8 mouse cellular contexts compared by ENCODE assay signal in genomic region chr7:45369836-45370474, GRCm38 (mm10). TPM values are rescaled to one million over a fixed set of nuclear protein-coding genes. Genes with fewer than 3 reads are reported as not detected.
DNase-seq lines count a peak whose midpoint lies in the region; ATAC-seq and TF ChIP-seq lines count a peak whose summit lies in the region.

No protein-coding gene starts in this region.

- peaks cover 24% of the 10 kb centered on the region for H3K4me1 ChIP-seq in intestine, embryonic 15.5 days (replicated peaks)
- H3K4me1 ChIP-seq in neural tube, embryonic 15.5 days = peaks cover 49% of the 10 kb centered on the region

- TF ChIP-seq CTCF in gastrocnemius, adult 2 months (IDR thresholded peaks at IDR 0.05) = no peak

- peaks cover 7% of the 10 kb centered on the region; the same call in 1 of the 2 replicates for H3K36me3 ChIP-seq in intestine, embryonic 15.5 days
- H3K36me3 ChIP-seq in neural tube, embryonic 15.5 days = peaks cover 22% of the 10 kb centered on the region

- H3K27ac ChIP-seq in gastrocnemius, adult 2 months = no peak overlapping the region
- no peak overlapping the region for H3K27ac ChIP-seq in intestine, embryonic 15.5 days
- peak overlapping the region; percentile 58 for H3K27ac ChIP-seq in neural tube, embryonic 15.5 days (replicated peaks)

- H3K9ac ChIP-seq in intestine, embryonic 15.5 days = peak overlapping the region; percentile 56
- peak overlapping the region; percentile 64 for H3K9ac ChIP-seq in neural tube, embryonic 15.5 days (replicated peaks)

- H3K27me3 ChIP-seq in intestine, embryonic 15.5 days (replicated peaks) = peaks cover 22% of the 10 kb centered on the region
- peaks cover 7% of the 10 kb centered on the region; the same call in 1 of the 2 replicates for H3K27me3 ChIP-seq in neural tube, embryonic 15.5 days (replicated peaks)

- H3K9me3 ChIP-seq in intestine, embryonic 15.5 days = no peaks in the 10 kb centered on the region
- no peaks in the 10 kb centered on the region for H3K9me3 ChIP-seq in neural tube, embryonic 15.5 days (replicated peaks)

- H3K4me3 ChIP-seq in gastrocnemius, adult 2 months = peak overlapping the region; percentile 78
- H3K4me3 ChIP-seq in intestine, embryonic 15.5 days (replicated peaks) = peak overlapping the region; percentile 53
- peak overlapping the region; percentile 55 for H3K4me3 ChIP-seq in neural tube, embryonic 15.5 days (replicated peaks)

- 8% methylated on average over 51 of the region's 52 CpGs for WGBS in intestine, embryonic 15.5 days
- 10% methylated on average over 48 of the region's 52 CpGs for WGBS in neural tube, embryonic 15.5 days

- intact Hi-C loops in gastrocnemius, adult 2 months (cut with DNase I) = no loop called here

- no peak for DNase-seq in gastrocnemius, adult 2 months
- no peak for DNase-seq in gastrocnemius, adult 18-20 months (ENCODE audit: low spot score)
- peak; percentile 46 for DNase-seq in right cerebral cortex, postnatal 4 days
- DNase-seq in right cerebral cortex, adult 18-20 months = no peak
- DNase-seq in thymus, adult 18-20 months = no peak

- ATAC-seq in intestine, embryonic 15.5 days = peak; percentile 1; the same call in 1 of the 2 replicates
- no peak; the same call in 1 of the 2 replicates for ATAC-seq in neural tube, embryonic 15.5 days (ENCODE audit: low FRiP score)
- no peak for ATAC-seq in activated CD4-positive, CD25-positive, alpha-beta regulatory T cell, adult 4 months

- peak overlapping the region; percentile 99 for H3K4me2 ChIP-seq in intestine, embryonic 15.5 days (replicated peaks)
- peak overlapping the region; percentile 95 for H3K4me2 ChIP-seq in neural tube, embryonic 15.5 days

RNA-seq across cellular contexts. Expression of gene Lin7b, which starts 0.4 kb away (rescaled TPM):
- not detected for total RNA-seq in gastrocnemius, adult 2 months (2021)
- total RNA-seq in gastrocnemius, adult 18-20 months (2021) = not detected
- polyA plus RNA-seq in intestine, embryonic 15.5 days (2015; fragmentation: Nextera tagmentation; extraction: Ambion mirVana) = 1.9 and 2.4 TPM in 2 replicates
- polyA plus RNA-seq in neural tube, embryonic 15.5 days (2015; fragmentation: Nextera tagmentation; extraction: Ambion mirVana) = 48.2 and 58.3 TPM in 2 replicates
- polyA plus RNA-seq in activated CD4-positive, CD25-positive, alpha-beta regulatory T cell, adult 4 months (2017; shearing (Covaris generic)) = not detected

RNA-seq across cellular contexts. Expression of gene Ppfia3, which starts 3.1 kb away (rescaled TPM):
- total RNA-seq in gastrocnemius, adult 2 months (2021) = under 1 TPM; 0.08 to 0.10 TPM
- total RNA-seq in gastrocnemius, adult 18-20 months (2021) = under 1 TPM; 0.11 to 0.21 TPM
- polyA plus RNA-seq in intestine, embryonic 15.5 days (2015; fragmentation: Nextera tagmentation; extraction: Ambion mirVana) = 5.6 and 6.9 TPM in 2 replicates
- 27.3 and 29.5 TPM in 2 replicates for polyA plus RNA-seq in neural tube, embryonic 15.5 days (2015; fragmentation: Nextera tagmentation; extraction: Ambion mirVana)
- polyA plus RNA-seq in activated CD4-positive, CD25-positive, alpha-beta regulatory T cell, adult 4 months (2017; shearing (Covaris generic)) = not detected

RNA-seq across cellular contexts. Expression of gene Snrnp70, which starts 25.6 kb away (rescaled TPM):
- total RNA-seq in gastrocnemius, adult 2 months (2021) = 10 to 100 TPM; 87.9 to 90.7 TPM
- total RNA-seq in gastrocnemius, adult 18-20 months (2021) = 10 to 100 TPM; 60.3 to 65.4 TPM
- polyA plus RNA-seq in intestine, embryonic 15.5 days (2015; fragmentation: Nextera tagmentation; extraction: Ambion mirVana) = 195 and 200 TPM in 2 replicates
- 166 and 190 TPM in 2 replicates for polyA plus RNA-seq in neural tube, embryonic 15.5 days (2015; fragmentation: Nextera tagmentation; extraction: Ambion mirVana)
- polyA plus RNA-seq in activated CD4-positive, CD25-positive, alpha-beta regulatory T cell, adult 4 months (2017; shearing (Covaris generic)) = 100 to 1,000 TPM in 1 of 2 experiments, 10 to 100 TPM in 1; 68.1 to 108 TPM

RNA-seq across cellular contexts. Expression of gene Hrc, which starts 34.9 kb away (rescaled TPM):
- total RNA-seq in gastrocnemius, adult 2 months (2021) = 1,000 to 10,000 TPM in 1 of 2 experiments, 100 to 1,000 TPM in 1; 818 to 1,018 TPM
- total RNA-seq in gastrocnemius, adult 18-20 months (2021) = 100 to 1,000 TPM; 877 to 904 TPM
- polyA plus RNA-seq in intestine, embryonic 15.5 days (2015; fragmentation: Nextera tagmentation; extraction: Ambion mirVana) = 0.97 and 1.2 TPM in 2 replicates
- polyA plus RNA-seq in neural tube, embryonic 15.5 days (2015; fragmentation: Nextera tagmentation; extraction: Ambion mirVana) = 0.75 and 0.79 TPM in 2 replicates
- not detected for polyA plus RNA-seq in activated CD4-positive, CD25-positive, alpha-beta regulatory T cell, adult 4 months (2017; shearing (Covaris generic))

RNA-seq across cellular contexts. Expression of gene Kcna7, which starts 35.5 kb away (rescaled TPM):
- total RNA-seq in gastrocnemius, adult 2 months (2021) = 10 to 100 TPM; 68.4 to 95.8 TPM
- 10 to 100 TPM; 83.7 to 93.5 TPM for total RNA-seq in gastrocnemius, adult 18-20 months (2021)
- 0.13 and 0.19 TPM in 2 replicates for polyA plus RNA-seq in intestine, embryonic 15.5 days (2015; fragmentation: Nextera tagmentation; extraction: Ambion mirVana)
- polyA plus RNA-seq in neural tube, embryonic 15.5 days (2015; fragmentation: Nextera tagmentation; extraction: Ambion mirVana) = 0.08 and 0.09 TPM in 2 replicates
- polyA plus RNA-seq in activated CD4-positive, CD25-positive, alpha-beta regulatory T cell, adult 4 months (2017; shearing (Covaris generic)) = not detected

Comparison
In these comparisons a context has a peak if more than half of its experiments do, and no peak if none do; other contexts are left out.
1. RNA of gene Lin7b, which starts 0.4 kb away (polyA plus RNA-seq): 48.2 to 58.3 TPM in neural tube, embryonic 15.5 days; 1.9 to 2.4 TPM in intestine, embryonic 15.5 days and not detected in activated CD4-positive, CD25-positive, alpha-beta regulatory T cell, adult 4 months; every median in the first group is over 10 times any median in the second.
2. Peak in every context shown above with its lines, with median percentiles within 50 percentile points of each other: H3K4me3 ChIP-seq.